In genomic region chr8:4139660-4140646, GRCm38 (mm10) we compare ENCODE assay signal across 9 mouse cellular contexts. TPM values are rescaled to one million over a fixed set of nuclear protein-coding genes. Genes with fewer than 3 reads are reported as not detected.
DNase-seq lines count a peak whose midpoint lies in the region; ATAC-seq and TF ChIP-seq lines count a peak whose summit lies in the region.
"Had no signal": no experiment of that assay in that cellular context is flagged by ENCODE, and none has a peak within 500 bp of the region (broad histone marks: within the 10 kb centered on the region; RNA-seq: fewer than 3 reads in every experiment).

No protein-coding gene starts in this region.

- H3K27me3 ChIP-seq in forebrain, embryonic 11.5 days (ENCODE audit: control insufficient read depth, insufficient read depth, low read length) = no peaks in the 10 kb centered on the region
- no peaks in the 10 kb centered on the region for H3K27me3 ChIP-seq in lung, embryonic 15.5 days

- H3K9me3 ChIP-seq in ES-E14 (ENCODE audit: control insufficient read depth, insufficient read depth, low read depth, low read length) = no peaks in the 10 kb centered on the region
- no peaks in the 10 kb centered on the region for H3K9me3 ChIP-seq in forebrain, embryonic 11.5 days (ENCODE audit: control insufficient read depth, low read length)
- H3K9me3 ChIP-seq in lung, embryonic 15.5 days = no peaks in the 10 kb centered on the region

- H3K9ac ChIP-seq in ES-E14 (ENCODE audit: insufficient read depth, low read depth, low read length, poor library complexity, severe bottlenecking) = no peak overlapping the region
- H3K9ac ChIP-seq in forebrain, embryonic 11.5 days (ENCODE audit: low read length) = no peak overlapping the region
- H3K9ac ChIP-seq in lung, embryonic 15.5 days = no peak overlapping the region

- no peak overlapping the region for H3K4me2 ChIP-seq in forebrain, embryonic 11.5 days (ENCODE audit: low read depth, low read length, severe bottlenecking)
- H3K4me2 ChIP-seq in lung, embryonic 15.5 days = peak overlapping the region; percentile 26; the same call in 1 of the 2 replicates

- peak; percentile 77 for ATAC-seq in forebrain, embryonic 11.5 days (replicated peaks; ENCODE audit: low FRiP score)
- 0 out of 2 replicates have a peak, but pooled peaks have one; percentile 19 for ATAC-seq in lung, embryonic 15.5 days (ENCODE audit: borderline replicate concordance, extremely low read depth, low FRiP score, low TSS enrichment)

- H3K4me3 ChIP-seq in ES-E14 (ENCODE audit: insufficient read depth in 1 of 2, low read depth in 1 of 2, low read length in 2 of 2, poor library complexity in 1 of 2, severe bottlenecking in 1 of 2) = no peak overlapping the region
- no peak overlapping the region for H3K4me3 ChIP-seq in forebrain, embryonic 11.5 days (ENCODE audit: low read depth, low read length)
- H3K4me3 ChIP-seq in lung, embryonic 15.5 days = no peak overlapping the region

- H3K36me3 ChIP-seq in ES-E14 (ENCODE audit: control insufficient read depth, insufficient read depth, low read length, poor library complexity, severe bottlenecking) = no peaks in the 10 kb centered on the region
- no peaks in the 10 kb centered on the region for H3K36me3 ChIP-seq in forebrain, embryonic 11.5 days (ENCODE audit: control insufficient read depth, insufficient read depth, low read length)
- H3K36me3 ChIP-seq in lung, embryonic 15.5 days = no peaks in the 10 kb centered on the region

- 12% methylated on average over 12 of the region's 12 CpGs for WGBS in forebrain, embryonic 11.5 days
- 9% methylated on average over 12 of the region's 12 CpGs for WGBS in lung, embryonic 15.5 days

- H3K4me1 ChIP-seq in ES-E14 (ENCODE audit: control insufficient read depth in 2 of 2, insufficient read depth in 2 of 2, low read length in 2 of 2, poor library complexity in 1 of 2) = no peaks in the 10 kb centered on the region
- no peaks in the 10 kb centered on the region for H3K4me1 ChIP-seq in forebrain, embryonic 11.5 days (replicated peaks; ENCODE audit: control insufficient read depth, insufficient read depth, low read length)
- H3K4me1 ChIP-seq in lung, embryonic 15.5 days = no peaks in the 10 kb centered on the region

- DNase-seq in ES-E14 (ENCODE audit: low read depth, low spot score) = peak; percentile 66
- DNase-seq in c-Kit-positive CD71-positive TER-119-negative erythroid progenitor cells, embryonic 14.5 days (ENCODE audit: low read depth) = peak; percentile 65
- peak; percentile 85 for DNase-seq in forebrain, embryonic 11.5 days (ENCODE audit: low spot score)
- DNase-seq in heart, postnatal 36 days = peak; percentile 72 to 77
- peak; percentile 73 for DNase-seq in layer of hippocampus, adult 11-12 months (ENCODE audit: low spot score)
- DNase-seq in ovary, adult 18-20 months (ENCODE audit: low spot score) = peak; percentile 36
- peak; percentile 31 to 42 for DNase-seq in thymus, adult 18-20 months

- in situ Hi-C loops in ES-E14 (cut with MboI; ENCODE audit: low sequenced_read_pairs in 2 of 2, unreplicated experiment in 2 of 2) = no loop called here

- intact Hi-C loops in heart, postnatal 36 days (cut with DNase I) = loop anchor here (5.0 kb wide), 2 partner anchors 117 to 232 kb away; partner anchors contain the start of gene Ctxn1

- H3K27ac ChIP-seq in ES-E14 (ENCODE audit: insufficient read depth, low read depth, low read length, poor library complexity, severe bottlenecking) = no peak overlapping the region
- H3K27ac ChIP-seq in forebrain, embryonic 11.5 days (ENCODE audit: low read depth, low read length) = no peak overlapping the region
- H3K27ac ChIP-seq in lung, embryonic 15.5 days = no peak overlapping the region
- H3K27ac ChIP-seq: macrophage had no signal

TF ChIP-seq in ES-E14, 5 proteins besides CTCF, POLR2A, EP300 and RAD21:
- TF ChIP-seq MAFK (IDR thresholded peaks at IDR 0.05; ENCODE audit: insufficient read depth, low read depth, low read length) (no peak), ZC3H11A (IDR thresholded peaks at IDR 0.05; ENCODE audit: borderline replicate concordance, low read depth, low read length) (peak; percentile 83)

RNA-seq across cellular contexts. Expression of gene Cd209g, which starts 6.1 kb away (rescaled TPM):
- total RNA-seq in ES-E14 (2012; rRNA removed) = 0.18 TPM in 1 of 2 replicates, not detected in the other
- not detected in 2 replicates for polyA plus RNA-seq in forebrain, embryonic 11.5 days (2014; fragmentation: Nextera tagmentation; extraction: Ambion mirVana)
- total RNA-seq in heart, postnatal 36 days (2021) = not detected
- polyA plus RNA-seq in lung, embryonic 15.5 days (2015; fragmentation: Nextera tagmentation; extraction: Ambion mirVana) = not detected in 2 replicates
- polyA plus RNA-seq: macrophage had no signal

RNA-seq across cellular contexts. Expression of gene Evi5l, which starts 26.4 kb away (rescaled TPM):
- 5.2 and 6.2 TPM in 2 replicates for total RNA-seq in ES-E14 (2012; rRNA removed)
- polyA plus RNA-seq in forebrain, embryonic 11.5 days (2014; fragmentation: Nextera tagmentation; extraction: Ambion mirVana) = 32.6 and 32.8 TPM in 2 replicates
- 10 to 100 TPM; 20.3 to 26.9 TPM for total RNA-seq in heart, postnatal 36 days (2021)
- 21.3 and 23.5 TPM in 2 replicates for polyA plus RNA-seq in lung, embryonic 15.5 days (2015; fragmentation: Nextera tagmentation; extraction: Ambion mirVana)

RNA-seq across cellular contexts. Expression of gene Cd209f, which starts 34.3 kb away (rescaled TPM):
- 0.54 TPM in 1 of 2 replicates, not detected in the other for total RNA-seq in ES-E14 (2012; rRNA removed)
- not detected in 2 replicates for polyA plus RNA-seq in forebrain, embryonic 11.5 days (2014; fragmentation: Nextera tagmentation; extraction: Ambion mirVana)
- under 1 TPM in 1 of 2 experiments, not detected in 1; 0.50 TPM for total RNA-seq in heart, postnatal 36 days (2021)
- polyA plus RNA-seq in lung, embryonic 15.5 days (2015; fragmentation: Nextera tagmentation; extraction: Ambion mirVana) = not detected in 2 replicates
- polyA plus RNA-seq: macrophage had no signal
